Mouse (Mus musculus): ENCODE results near the gene Fzd10. TPM values are rescaled to one million over a fixed set of nuclear protein-coding genes. Genes with fewer than 3 reads are reported as not detected.

The Fzd10 gene
- 2.6 and 4.4 TPM in 2 replicates for polyA plus RNA-seq (2014; fragmentation: Nextera tagmentation; extraction: Ambion mirVana)

- peak within 1 kb of the TSS; percentile 57 for H3K9ac ChIP-seq (replicated peaks; ENCODE audit: low read depth, low read length)
- no peaks in the 10 kb centered on the region for H3K36me3 ChIP-seq (ENCODE audit: control insufficient read depth, insufficient read depth, low read length)
- peak within 1 kb of the TSS; percentile 99 for H3K4me2 ChIP-seq (ENCODE audit: low read depth, low read length)
- ATAC-seq (ENCODE audit: low read depth): peak; percentile 42; the same call in 1 of the 2 replicates
- peak within 1 kb of the TSS; percentile 71 for H3K4me3 ChIP-seq (ENCODE audit: low read depth, low read length)
- H3K9me3 ChIP-seq (ENCODE audit: control insufficient read depth, low read length): no peaks in the 10 kb centered on the region
- peak within 1 kb of the TSS; percentile 71 for H3K27ac ChIP-seq (ENCODE audit: low read depth, low read length)
- WGBS: under 1% methylated on average over 73 of the region's 73 CpGs
- peaks cover 41% of the 10 kb centered on the region; the same call in 1 of the 2 replicates for H3K4me1 ChIP-seq (ENCODE audit: control insufficient read depth, insufficient read depth, low read length)
- peaks cover 6% of the 10 kb centered on the region; the same call in 1 of the 2 replicates for H3K27me3 ChIP-seq (ENCODE audit: control insufficient read depth, insufficient read depth, low read length)
These were observed at the start of gene Fzd10 for GRCm38 (mm10) chr5:128600072-128601021. Fzd10 (plus strand) TSS chr5:128600844.

GRCm38 (mm10) chr5:128551448-128551847 is 49.2 kb upstream of the Fzd10 start:
- Histone ChIP-seq H3K27me3 (ENCODE audit: control insufficient read depth, insufficient read depth, low read length) (no peaks in the 10 kb centered on the region), H3K4me3 (ENCODE audit: low read depth, low read length) (no peak overlapping the region), H3K4me1 (ENCODE audit: control insufficient read depth, insufficient read depth, low read length) (peaks cover 12% of the 10 kb centered on the region; the same call in 1 of the 2 replicates), H3K27ac (ENCODE audit: low read depth, low read length) (no peak overlapping the region), H3K9me3 (ENCODE audit: control insufficient read depth, low read length) (no peaks in the 10 kb centered on the region), H3K4me2 (ENCODE audit: low read depth, low read length) (peak overlapping the region; percentile 34), H3K36me3 (ENCODE audit: control insufficient read depth, insufficient read depth, low read length) (no peaks in the 10 kb centered on the region), H3K9ac (replicated peaks; ENCODE audit: low read depth, low read length) (no peak overlapping the region; the same call in 1 of the 2 replicates)
- 0 out of 2 replicates have a peak, but pooled peaks have one; percentile 34 for ATAC-seq (ENCODE audit: low read depth)
- 4% methylated on average over 11 of the region's 11 CpGs for WGBS

- WGBS: 9% methylated on average over 28 of the region's 28 CpGs
- Histone ChIP-seq H3K4me2 (ENCODE audit: low read depth, low read length) (peak overlapping the region; percentile 34; the same call in 1 of the 2 replicates), H3K4me1 (ENCODE audit: control insufficient read depth, insufficient read depth, low read length) (peaks cover 12% of the 10 kb centered on the region; the same call in 1 of the 2 replicates), H3K36me3 (ENCODE audit: control insufficient read depth, insufficient read depth, low read length) (no peaks in the 10 kb centered on the region), H3K27me3 (ENCODE audit: control insufficient read depth, insufficient read depth, low read length) (no peaks in the 10 kb centered on the region), H3K27ac (ENCODE audit: low read depth, low read length) (no peak overlapping the region), H3K9me3 (ENCODE audit: control insufficient read depth, low read length) (no peaks in the 10 kb centered on the region), H3K9ac (replicated peaks; ENCODE audit: low read depth, low read length) (no peak overlapping the region), H3K4me3 (ENCODE audit: low read depth, low read length) (peak overlapping the region; percentile 8; the same call in 1 of the 2 replicates)
- ATAC-seq (ENCODE audit: low read depth): no peak
These were observed 48.3 kb upstream of the Fzd10 start for GRCm38 (mm10) chr5:128552136-128552890.

GRCm38 (mm10) chr5:128558126-128558525 is 42.5 kb upstream of the Fzd10 start:
- Histone ChIP-seq H3K9me3 (ENCODE audit: control insufficient read depth, low read length) (no peaks in the 10 kb centered on the region), H3K36me3 (ENCODE audit: control insufficient read depth, insufficient read depth, low read length) (no peaks in the 10 kb centered on the region)
- 52% methylated on average over 7 of the region's 7 CpGs for WGBS

GRCm38 (mm10) chr5:128567313-128567712 is 33.3 kb upstream of the Fzd10 start:
- 7% methylated on average over 6 of the region's 6 CpGs for WGBS
- H3K9ac ChIP-seq (replicated peaks; ENCODE audit: low read depth, low read length): no peak overlapping the region
- no peaks in the 10 kb centered on the region for H3K27me3 ChIP-seq (ENCODE audit: control insufficient read depth, insufficient read depth, low read length)
- no peak overlapping the region for H3K27ac ChIP-seq (ENCODE audit: low read depth, low read length)
- no peak overlapping the region for H3K4me3 ChIP-seq (ENCODE audit: low read depth, low read length)
- no peak overlapping the region for H3K4me2 ChIP-seq (ENCODE audit: low read depth, low read length)
- H3K4me1 ChIP-seq (ENCODE audit: control insufficient read depth, insufficient read depth, low read length): no peaks in the 10 kb centered on the region
- no peaks in the 10 kb centered on the region for H3K9me3 ChIP-seq (ENCODE audit: control insufficient read depth, low read length)
- no peak for ATAC-seq (ENCODE audit: low read depth)
- no peaks in the 10 kb centered on the region for H3K36me3 ChIP-seq (ENCODE audit: control insufficient read depth, insufficient read depth, low read length)

More at GRCm38 (mm10) chr5:128558126-128558525, 42.5 kb upstream of the Fzd10 start:
- H3K27me3 ChIP-seq (ENCODE audit: control insufficient read depth, insufficient read depth, low read length): no peaks in the 10 kb centered on the region
- H3K4me2 ChIP-seq (ENCODE audit: low read depth, low read length): no peak overlapping the region
- ATAC-seq (ENCODE audit: low read depth): no peak
- H3K9ac ChIP-seq (replicated peaks; ENCODE audit: low read depth, low read length): no peak overlapping the region
- no peaks in the 10 kb centered on the region for H3K4me1 ChIP-seq (ENCODE audit: control insufficient read depth, insufficient read depth, low read length)
- H3K27ac ChIP-seq (ENCODE audit: low read depth, low read length): no peak overlapping the region
- no peak overlapping the region for H3K4me3 ChIP-seq (ENCODE audit: low read depth, low read length)

- Histone ChIP-seq H3K9me3 (ENCODE audit: control insufficient read depth, low read length) (no peaks in the 10 kb centered on the region), H3K4me3 (ENCODE audit: low read depth, low read length) (no peak overlapping the region), H3K9ac (replicated peaks; ENCODE audit: low read depth, low read length) (no peak overlapping the region), H3K4me1 (ENCODE audit: control insufficient read depth, insufficient read depth, low read length) (no peaks in the 10 kb centered on the region), H3K36me3 (ENCODE audit: control insufficient read depth, insufficient read depth, low read length) (no peaks in the 10 kb centered on the region), H3K27ac (ENCODE audit: low read depth, low read length) (no peak overlapping the region), H3K27me3 (ENCODE audit: control insufficient read depth, insufficient read depth, low read length) (no peaks in the 10 kb centered on the region), H3K4me2 (ENCODE audit: low read depth, low read length) (no peak overlapping the region)
- 11% methylated on average over 5 of the region's 5 CpGs for WGBS
- no peak for ATAC-seq (ENCODE audit: low read depth)
These were observed 31.7 kb upstream of the Fzd10 start for GRCm38 (mm10) chr5:128568970-128569369.

- Histone ChIP-seq H3K4me2 (ENCODE audit: low read depth, low read length) (no peak overlapping the region), H3K4me3 (ENCODE audit: low read depth, low read length) (no peak overlapping the region), H3K27me3 (ENCODE audit: control insufficient read depth, insufficient read depth, low read length) (no peaks in the 10 kb centered on the region), H3K9ac (replicated peaks; ENCODE audit: low read depth, low read length) (no peak overlapping the region), H3K4me1 (ENCODE audit: control insufficient read depth, insufficient read depth, low read length) (no peaks in the 10 kb centered on the region), H3K36me3 (ENCODE audit: control insufficient read depth, insufficient read depth, low read length) (no peaks in the 10 kb centered on the region), H3K9me3 (ENCODE audit: control insufficient read depth, low read length) (no peaks in the 10 kb centered on the region), H3K27ac (ENCODE audit: low read depth, low read length) (no peak overlapping the region)
- ATAC-seq (ENCODE audit: low read depth): no peak
- WGBS: 27% methylated on average over 5 of the region's 5 CpGs
These were observed 30.6 kb upstream of the Fzd10 start for GRCm38 (mm10) chr5:128570091-128570490.

GRCm38 (mm10) chr5:128570848-128571247 is 29.8 kb upstream of the Fzd10 start:
- H3K36me3 ChIP-seq (ENCODE audit: control insufficient read depth, insufficient read depth, low read length): no peaks in the 10 kb centered on the region
- WGBS: 77% methylated on average over 5 of the region's 5 CpGs

More at GRCm38 (mm10) chr5:128570848-128571247, 29.8 kb upstream of the Fzd10 start:
- no peaks in the 10 kb centered on the region for H3K9me3 ChIP-seq (ENCODE audit: control insufficient read depth, low read length)
- H3K4me2 ChIP-seq (ENCODE audit: low read depth, low read length): no peak overlapping the region
- no peaks in the 10 kb centered on the region for H3K4me1 ChIP-seq (ENCODE audit: control insufficient read depth, insufficient read depth, low read length)
- no peaks in the 10 kb centered on the region for H3K27me3 ChIP-seq (ENCODE audit: control insufficient read depth, insufficient read depth, low read length)
- H3K9ac ChIP-seq (replicated peaks; ENCODE audit: low read depth, low read length): no peak overlapping the region
- no peak overlapping the region for H3K27ac ChIP-seq (ENCODE audit: low read depth, low read length)
- no peak overlapping the region for H3K4me3 ChIP-seq (ENCODE audit: low read depth, low read length)
- ATAC-seq (ENCODE audit: low read depth): no peak
